Mouse (Mus musculus) kidney, adult 2 months (tissue): Measurements from ENCODE around the gene Car4. TPM values are rescaled to one million over a fixed set of nuclear protein-coding genes. Genes with fewer than 3 reads are reported as not detected.

Experiments used
- DNase-seq: peaks from one replicate; pipeline ENCODE4 v3.0.0; 2021
- H3K27ac ChIP-seq: fragments of 200-500 bp; 2 replicates; pipeline ENCODE4 v1.5.1; 2012; ENCODE audit warnings: low read depth, low read length, control low read depth, inconsistent platforms; ENCODE audit not compliant: insufficient read depth
- H3K27me3 ChIP-seq: fragments of 200-500 bp; replicated peaks from 2 replicates; pipeline ENCODE4 v1.6.1; 2012; ENCODE audit warnings: mild to moderate bottlenecking, moderate library complexity, low read length, inconsistent platforms; ENCODE audit not compliant: control insufficient read depth, insufficient read depth
- H3K36me3 ChIP-seq: fragments of 200-500 bp; 2 replicates; pipeline ENCODE4 v1.6.1; 2012; ENCODE audit warnings: mild to moderate bottlenecking, moderate library complexity, low read length, inconsistent platforms; ENCODE audit not compliant: control insufficient read depth, insufficient read depth
- H3K4me1 ChIP-seq: fragments of 200-500 bp; 2 replicates; pipeline ENCODE4 v1.6.1; 2011; ENCODE audit warnings: low read length; ENCODE audit not compliant: control insufficient read depth, insufficient read depth
- H3K4me3 ChIP-seq: fragments of 200-500 bp; 2 replicates; pipeline ENCODE4 v1.5.1; 2011; ENCODE audit warnings: mild to moderate bottlenecking, low read depth, low read length, control low read depth; ENCODE audit not compliant: insufficient read depth
- CTCF ChIP-seq: fragments of 200-500 bp; conservative IDR thresholded peaks from 2 replicates; pipeline ENCODE4 v1.5.1; 2011; ENCODE audit warnings: low read depth, mild to moderate bottlenecking, control low read depth, low read length, moderate library complexity, mixed read lengths; ENCODE audit not compliant: insufficient read depth, insufficient read length
- POLR2A ChIP-seq: fragments of 200-500 bp; IDR thresholded peaks from one replicate; pipeline ENCODE4 v1.6.1; 2011; ENCODE audit warnings: low read depth, low read length, control low read depth
- WGBS: fragments of 180-500 bp; shearing (Covaris S2); methylation state at CpG from one replicate; pipeline ENCODE4 v1.1.7; 2018; 5-methylcytosine and 5-hydroxymethylcytosine counted together
- polyA plus RNA-seq: library from polyadenylated mRNA; depleted of rRNA; stranded (reverse); fragments of >200 nt; gene quantifications from 2 replicates; pipeline ENCODE4 v1.2.3, GENCODE M21; 2012

Gene Car4
- polyA plus RNA-seq, 1 experiment = 107 TPM

DNA sequence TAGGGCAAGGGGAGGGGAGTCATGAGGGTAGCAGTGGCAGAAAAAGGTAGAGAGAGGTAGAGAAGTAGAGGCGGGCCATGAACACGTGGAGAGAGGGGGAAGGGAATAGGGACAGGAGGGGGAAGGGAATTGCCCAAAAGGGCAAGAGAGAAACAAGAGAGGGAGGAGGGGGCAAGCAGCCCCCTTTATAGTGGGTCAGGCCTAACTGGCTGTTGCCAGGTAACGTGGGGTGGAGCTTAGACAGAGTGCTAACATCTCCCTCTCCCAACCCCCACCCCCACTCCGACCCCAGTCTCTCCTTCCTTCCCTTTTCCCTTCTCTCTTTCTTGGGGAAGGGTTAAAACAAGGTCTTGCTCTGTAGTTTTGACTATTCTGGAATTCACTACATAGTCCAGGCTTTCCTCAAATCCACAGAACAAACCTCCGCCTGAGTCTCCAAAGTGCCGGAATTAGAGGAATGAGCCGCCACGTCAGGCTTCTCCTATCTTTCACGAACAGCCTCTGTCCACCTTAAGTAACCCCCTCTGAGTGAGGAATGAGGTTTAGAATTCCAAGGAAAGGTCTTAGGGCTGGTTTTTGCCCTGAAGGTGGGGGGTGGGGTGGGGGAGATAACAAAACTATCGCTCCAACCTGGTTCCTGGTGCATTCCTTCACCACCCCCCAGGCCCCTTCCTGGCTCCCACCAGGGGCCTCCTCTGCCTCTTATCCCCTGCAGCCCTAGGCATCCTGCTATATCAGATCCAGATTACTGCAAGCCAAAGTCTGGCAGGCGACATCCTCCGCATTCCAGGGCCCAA, 12.7 kb upstream of the Car4 start:
- no peak for DNase-seq
- 18% methylated on average over 12 of the region's 12 CpGs for WGBS
- peaks cover 12% of the 10 kb centered on the region for H3K4me1 ChIP-seq
- TF ChIP-seq CTCF = no peak
- no peak for TF ChIP-seq POLR2A
- H3K27ac ChIP-seq = no peak overlapping the region
- no peak overlapping the region for H3K4me3 ChIP-seq
- no peaks in the 10 kb centered on the region for H3K27me3 ChIP-seq
- no peaks in the 10 kb centered on the region for H3K36me3 ChIP-seq

GRCm38 (mm10) chr11:84945841-84946240, 11.7 kb upstream of the Car4 start:
- 32% methylated on average over 3 of the region's 3 CpGs for WGBS
- H3K4me3 ChIP-seq = no peak overlapping the region
- peak; percentile 90 for DNase-seq
- no peak overlapping the region for H3K27ac ChIP-seq
- H3K27me3 ChIP-seq = no peaks in the 10 kb centered on the region
- H3K36me3 ChIP-seq = no peaks in the 10 kb centered on the region
- H3K4me1 ChIP-seq = peaks cover 12% of the 10 kb centered on the region
- TF ChIP-seq CTCF (no peak), POLR2A (no peak)

- no peak for DNase-seq
- H3K27ac ChIP-seq = no peak overlapping the region
- no peaks in the 10 kb centered on the region for H3K36me3 ChIP-seq
- TF ChIP-seq CTCF (no peak), POLR2A (no peak)
- WGBS = 54% methylated on average over 6 of the region's 6 CpGs
- H3K4me3 ChIP-seq = no peak overlapping the region
- H3K4me1 ChIP-seq = peaks cover 12% of the 10 kb centered on the region
- no peaks in the 10 kb centered on the region for H3K27me3 ChIP-seq
Measured at GRCm38 (mm10) chr11:84947206-84947605, 10.4 kb upstream of the Car4 start.

DNA sequence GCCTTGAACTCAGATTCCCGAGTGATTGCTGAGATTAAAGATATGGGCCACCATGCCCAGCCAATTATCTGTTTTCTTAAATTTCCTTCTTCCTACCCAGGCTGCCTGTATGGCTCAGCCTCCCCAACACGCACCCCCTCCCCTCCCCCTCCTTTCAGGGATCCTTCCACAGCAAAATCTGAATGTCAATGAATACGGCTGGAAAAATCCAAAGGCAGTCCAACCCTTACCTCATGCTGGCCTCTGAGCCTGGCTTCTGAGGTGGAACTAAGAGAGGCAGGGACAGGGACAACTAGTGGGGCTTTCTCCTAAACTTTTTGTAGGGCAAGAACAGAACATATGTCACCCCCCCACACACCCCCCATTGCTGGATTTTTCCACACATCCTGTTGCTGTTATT, 9.5 kb upstream of the Car4 start:
- Histone ChIP-seq H3K4me1 (peaks cover 12% of the 10 kb centered on the region), H3K4me3 (no peak overlapping the region), H3K27ac (no peak overlapping the region; the same call in 1 of the 2 replicates), H3K27me3 (no peaks in the 10 kb centered on the region), H3K36me3 (no peaks in the 10 kb centered on the region)
- DNase-seq = peak; percentile 34
- TF ChIP-seq POLR2A (no peak), CTCF (no peak)
- WGBS = 45% methylated on average over 3 of the region's 3 CpGs

GRCm38 (mm10) chr11:84948526-84948925, 9.1 kb upstream of the Car4 start:
- Histone ChIP-seq H3K4me1 (peaks cover 12% of the 10 kb centered on the region), H3K4me3 (no peak overlapping the region), H3K27ac (no peak overlapping the region; the same call in 1 of the 2 replicates), H3K36me3 (no peaks in the 10 kb centered on the region), H3K27me3 (no peaks in the 10 kb centered on the region)
- TF ChIP-seq CTCF (no peak), POLR2A (no peak)
- 26% methylated on average over 3 of the region's 3 CpGs for WGBS
- DNase-seq = peak; percentile 90

GRCm38 (mm10) chr11:84952611-84953010, 5.0 kb upstream of the Car4 start:
- peak; percentile 36 for DNase-seq
- no peak overlapping the region for H3K4me3 ChIP-seq
- no peak overlapping the region for H3K27ac ChIP-seq
- TF ChIP-seq POLR2A = no peak
- H3K36me3 ChIP-seq = no peaks in the 10 kb centered on the region
- H3K27me3 ChIP-seq = no peaks in the 10 kb centered on the region
- 10% methylated on average over 2 of the region's 2 CpGs for WGBS
- H3K4me1 ChIP-seq = peaks cover 6% of the 10 kb centered on the region; the same call in 1 of the 2 replicates

DNA sequence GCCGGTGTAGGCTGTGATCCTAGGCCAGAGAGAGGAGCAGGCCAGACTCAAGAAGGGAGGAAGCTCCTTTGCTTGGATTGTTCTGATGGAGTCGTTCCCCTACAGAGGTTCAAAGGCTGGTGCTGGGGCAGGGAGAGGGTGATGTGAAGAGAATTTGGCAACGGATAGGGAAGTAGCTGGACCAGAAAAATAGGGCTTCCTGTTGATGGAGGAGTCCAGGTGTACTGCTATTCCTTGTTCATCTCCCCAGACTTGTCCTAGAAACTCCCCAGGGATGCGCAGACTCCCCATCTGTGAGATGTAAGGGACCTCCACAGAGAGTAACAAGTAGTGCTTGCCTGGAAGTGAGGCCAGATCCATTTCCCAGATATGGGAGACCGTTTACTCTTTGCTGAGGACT, 1.2 kb upstream of the Car4 start:
- H3K27ac ChIP-seq = no peak overlapping the region
- peaks cover 14% of the 10 kb centered on the region for H3K4me1 ChIP-seq
- no peaks in the 10 kb centered on the region for H3K27me3 ChIP-seq
- TF ChIP-seq POLR2A = no peak
- TF ChIP-seq CTCF = no peak
- no peaks in the 10 kb centered on the region for H3K36me3 ChIP-seq
- DNase-seq = no peak
- WGBS = 46% methylated on average over 5 of the region's 5 CpGs
- H3K4me3 ChIP-seq = no peak overlapping the region
